Mouse (Mus musculus) brain, embryonic 14.5 days (tissue): ENCODE results near the gene Mdfic.

ENCODE experiments used
- CTCF ChIP-seq: fragments of 200-500 bp; IDR thresholded peaks from 2 replicates; pipeline ENCODE4 v1.5.1; 2012; ENCODE audit warnings: inconsistent platforms, mild to moderate bottlenecking, moderate library complexity, borderline replicate concordance; ENCODE audit not compliant: insufficient read depth, insufficient read length; ENCODE audit errors: extremely low read depth
- POLR2A ChIP-seq: fragments of 200-500 bp; IDR thresholded peaks from 2 replicates; pipeline ENCODE4 v1.6.1; 2012; ENCODE audit warnings: mild to moderate bottlenecking, inconsistent platforms, borderline replicate concordance; ENCODE audit not compliant: poor library complexity, insufficient read depth, insufficient read length, severe bottlenecking; ENCODE audit errors: extremely low read depth

DNA sequence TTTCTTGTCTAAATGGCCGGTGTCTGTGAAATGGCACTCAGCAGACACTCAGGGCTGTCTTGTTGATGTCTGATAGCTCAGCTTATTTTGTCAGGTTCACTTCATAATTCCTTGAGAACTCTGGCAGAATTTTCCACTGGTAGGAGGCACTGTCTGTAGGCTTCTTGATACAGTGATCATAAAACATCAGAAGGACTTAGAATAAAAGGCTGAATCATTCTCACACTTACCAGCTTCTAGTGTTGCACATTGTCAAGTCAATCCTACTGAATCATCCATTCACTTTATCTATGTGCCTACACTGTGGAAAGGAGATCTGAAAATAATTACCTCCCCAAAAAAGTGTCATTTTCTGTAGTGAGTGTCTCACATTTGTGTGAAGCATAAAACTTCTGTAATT is 110.2 kb downstream of the Mdfic start:
- no peak for TF ChIP-seq POLR2A
- no peak for TF ChIP-seq CTCF
